Mouse (Mus musculus): ENCODE measurements around the gene Skap2. TPM values are rescaled to one million over a fixed set of nuclear protein-coding genes. Genes with fewer than 3 reads are reported as not detected.
A peak's percentile ranks its signal among the peaks of the same experiment; 100 is the strongest.

Skap2 gene
- polyA plus RNA-seq, 1 experiment: 9.1 TPM

DNA sequence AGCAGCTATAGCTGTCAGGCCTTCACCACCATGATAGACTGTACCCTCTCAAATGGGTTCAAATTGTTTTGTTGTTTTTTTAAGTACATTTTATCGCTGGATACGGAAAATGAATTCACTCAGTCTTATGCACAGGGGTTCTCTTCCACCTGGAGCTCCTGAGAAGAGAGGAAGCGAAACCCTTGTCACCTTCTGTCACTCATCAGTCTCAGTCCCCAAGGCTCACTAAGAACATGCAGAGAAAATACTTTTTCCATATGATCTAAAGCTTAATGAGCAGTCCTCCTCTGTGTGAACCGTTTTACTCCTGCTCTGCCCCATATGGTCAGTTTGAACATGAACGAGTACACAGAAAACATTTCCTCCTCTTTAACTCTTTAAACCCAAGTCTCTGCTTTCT, 7.9 kb upstream of the Skap2 start:
- H3K4me1 ChIP-seq (ENCODE audit: control insufficient read depth, insufficient read depth, insufficient read length): no peaks in the 10 kb centered on the region
- no peaks in the 10 kb centered on the region for H3K27me3 ChIP-seq (ENCODE audit: control insufficient read depth, insufficient read depth, low read length)
- no peak for DNase-seq (ENCODE audit: low read depth in 1 of 2, low spot score in 2 of 2)
- H3K4me3 ChIP-seq (ENCODE audit: extremely low read depth, insufficient read depth, insufficient read length): no peak overlapping the region
- no peak overlapping the region for H3K27ac ChIP-seq (ENCODE audit: insufficient read depth, low read length)
- 81% methylated on average over 5 of the region's 5 CpGs for WGBS
- no peaks in the 10 kb centered on the region for H3K36me3 ChIP-seq (ENCODE audit: control insufficient read depth, insufficient read depth, low read length)
- TF ChIP-seq POLR2A (IDR thresholded peaks at IDR 0.05; ENCODE audit: low read depth, low read length): no peak
- TF ChIP-seq CTCF (IDR thresholded peaks at IDR 0.05; ENCODE audit: extremely low read depth, insufficient read depth, insufficient read length, insufficient replicate concordance): no peak

GRCm38 (mm10) chr6:52013245-52013945, 1.0 kb upstream of the Skap2 start:
- 30% methylated on average over 3 of the region's 3 CpGs for WGBS
- H3K27ac ChIP-seq (ENCODE audit: insufficient read depth, low read length): no peak overlapping the region
- no peaks in the 10 kb centered on the region for H3K4me1 ChIP-seq (ENCODE audit: control insufficient read depth, insufficient read depth, insufficient read length)
- no peak for DNase-seq (ENCODE audit: low read depth in 1 of 2, low spot score in 2 of 2)
- H3K4me3 ChIP-seq (ENCODE audit: extremely low read depth, insufficient read depth, insufficient read length): no peak overlapping the region
- H3K36me3 ChIP-seq (ENCODE audit: control insufficient read depth, insufficient read depth, low read length): no peaks in the 10 kb centered on the region
- TF ChIP-seq POLR2A (IDR thresholded peaks at IDR 0.05; ENCODE audit: low read depth, low read length): no peak
- no peak for TF ChIP-seq CTCF (IDR thresholded peaks at IDR 0.05; ENCODE audit: extremely low read depth, insufficient read depth, insufficient read length, insufficient replicate concordance)
- H3K27me3 ChIP-seq (ENCODE audit: control insufficient read depth, insufficient read depth, low read length): no peaks in the 10 kb centered on the region

- H3K4me3 ChIP-seq (ENCODE audit: extremely low read depth, insufficient read depth, insufficient read length): peak overlapping the region; percentile 92
- H3K4me1 ChIP-seq (ENCODE audit: control insufficient read depth, insufficient read depth, insufficient read length): no peaks in the 10 kb centered on the region
- peak overlapping the region; percentile 71 for H3K27ac ChIP-seq (ENCODE audit: insufficient read depth, low read length)
- WGBS: 2% methylated on average over 21 of the region's 26 CpGs
- TF ChIP-seq POLR2A (IDR thresholded peaks at IDR 0.05; ENCODE audit: low read depth, low read length): no peak
- no peak for TF ChIP-seq CTCF (IDR thresholded peaks at IDR 0.05; ENCODE audit: extremely low read depth, insufficient read depth, insufficient read length, insufficient replicate concordance)
- no peaks in the 10 kb centered on the region; the same call in 1 of the 2 replicates for H3K27me3 ChIP-seq (ENCODE audit: control insufficient read depth, insufficient read depth, low read length)
- H3K36me3 ChIP-seq (ENCODE audit: control insufficient read depth, insufficient read depth, low read length): no peaks in the 10 kb centered on the region
- no peak for DNase-seq (ENCODE audit: low read depth in 1 of 2, low spot score in 2 of 2)
These were observed 565 bp downstream of the Skap2 start for GRCm38 (mm10) chr6:52011559-52012408.

- no peak for DNase-seq (ENCODE audit: low read depth in 1 of 2, low spot score in 2 of 2)
- Histone ChIP-seq H3K27me3 (ENCODE audit: control insufficient read depth, insufficient read depth, low read length) (peaks cover 3% of the 10 kb centered on the region), H3K27ac (ENCODE audit: insufficient read depth, low read length) (no peak overlapping the region), H3K36me3 (ENCODE audit: control insufficient read depth, insufficient read depth, low read length) (no peaks in the 10 kb centered on the region), H3K4me3 (ENCODE audit: extremely low read depth, insufficient read depth, insufficient read length) (no peak overlapping the region), H3K4me1 (ENCODE audit: control insufficient read depth, insufficient read depth, insufficient read length) (no peaks in the 10 kb centered on the region)
- TF ChIP-seq POLR2A (IDR thresholded peaks at IDR 0.05; ENCODE audit: low read depth, low read length) (no peak), CTCF (IDR thresholded peaks at IDR 0.05; ENCODE audit: extremely low read depth, insufficient read depth, insufficient read length, insufficient replicate concordance) (no peak)
- 78% methylated on average over 6 of the region's 6 CpGs for WGBS
These were observed 3.0 kb downstream of the Skap2 start for GRCm38 (mm10) chr6:52009385-52009784.

- Histone ChIP-seq H3K27me3 (ENCODE audit: control insufficient read depth, insufficient read depth, low read length) (peaks cover 3% of the 10 kb centered on the region), H3K36me3 (ENCODE audit: control insufficient read depth, insufficient read depth, low read length) (no peaks in the 10 kb centered on the region), H3K4me3 (ENCODE audit: extremely low read depth, insufficient read depth, insufficient read length) (no peak overlapping the region), H3K4me1 (ENCODE audit: control insufficient read depth, insufficient read depth, insufficient read length) (no peaks in the 10 kb centered on the region), H3K27ac (ENCODE audit: insufficient read depth, low read length) (no peak overlapping the region)
- no peak for DNase-seq (ENCODE audit: low read depth in 1 of 2, low spot score in 2 of 2)
- TF ChIP-seq POLR2A (IDR thresholded peaks at IDR 0.05; ENCODE audit: low read depth, low read length) (no peak), CTCF (IDR thresholded peaks at IDR 0.05; ENCODE audit: extremely low read depth, insufficient read depth, insufficient read length, insufficient replicate concordance) (no peak)
- 65% methylated on average over 3 of the region's 3 CpGs for WGBS
These were observed 3.6 kb downstream of the Skap2 start for GRCm38 (mm10) chr6:52008757-52009156.

- H3K27ac ChIP-seq (ENCODE audit: insufficient read depth, low read length): no peak overlapping the region
- H3K36me3 ChIP-seq (ENCODE audit: control insufficient read depth, insufficient read depth, low read length): no peaks in the 10 kb centered on the region
- DNase-seq (ENCODE audit: low read depth in 1 of 2, low spot score in 2 of 2): no peak
- TF ChIP-seq POLR2A (IDR thresholded peaks at IDR 0.05; ENCODE audit: low read depth, low read length): no peak
- no peak for TF ChIP-seq CTCF (IDR thresholded peaks at IDR 0.05; ENCODE audit: extremely low read depth, insufficient read depth, insufficient read length, insufficient replicate concordance)
- no peaks in the 10 kb centered on the region for H3K4me1 ChIP-seq (ENCODE audit: control insufficient read depth, insufficient read depth, insufficient read length)
- WGBS: 45% methylated on average over 13 of the region's 13 CpGs
- H3K27me3 ChIP-seq (ENCODE audit: control insufficient read depth, insufficient read depth, low read length): peaks cover 3% of the 10 kb centered on the region
- no peak overlapping the region for H3K4me3 ChIP-seq (ENCODE audit: extremely low read depth, insufficient read depth, insufficient read length)
These were observed 5.6 kb downstream of the Skap2 start for GRCm38 (mm10) chr6:52006649-52007218.
